Mouse (Mus musculus) limb, embryonic 15.5 days (tissue): ENCODE data around the gene Foxp1. TPM values are rescaled to one million over a fixed set of nuclear protein-coding genes. Genes with fewer than 3 reads are reported as not detected.
A peak's percentile ranks its signal among the peaks of the same experiment; 100 is the strongest.

Experiments
- ATAC-seq: fragments of 200-750 bp; cut with Nextera tagmentation; 2 replicates; pipeline ENCODE4 v1.8.0; 2017; ENCODE audit warnings: low read depth, moderate TSS enrichment; ENCODE audit not compliant: insufficient number of reproducible peaks, low FRiP score, low TSS enrichment
- H3K27ac ChIP-seq: fragments of 300-500 bp; sonication (generic); 2 replicates; pipeline ENCODE4 v1.5.1; 2015; ENCODE audit warnings: moderate library complexity, mild to moderate bottlenecking, inconsistent platforms
- H3K27me3 ChIP-seq: fragments of 300-500 bp; sonication (generic); 2 replicates; pipeline ENCODE4 v1.6.1; 2015; ENCODE audit warnings: inconsistent platforms
- H3K36me3 ChIP-seq: fragments of 300-500 bp; sonication (generic); 2 replicates; pipeline ENCODE4 v1.6.1; 2015; ENCODE audit warnings: inconsistent platforms
- H3K4me1 ChIP-seq: fragments of 300-500 bp; sonication (generic); 2 replicates; pipeline ENCODE4 v1.6.1; 2015; ENCODE audit warnings: inconsistent platforms
- H3K4me2 ChIP-seq: fragments of 300-500 bp; sonication (generic); 2 replicates; pipeline ENCODE4 v1.6.1; 2015; ENCODE audit warnings: mild to moderate bottlenecking, inconsistent platforms
- H3K4me3 ChIP-seq: fragments of 300-500 bp; sonication (generic); 2 replicates; pipeline ENCODE4 v1.5.1; 2015; ENCODE audit warnings: mild to moderate bottlenecking, inconsistent platforms
- H3K9ac ChIP-seq: fragments of 300-500 bp; sonication (generic); 2 replicates; pipeline ENCODE4 v1.6.1; 2015; ENCODE audit warnings: inconsistent platforms
- H3K9me3 ChIP-seq: fragments of 300-500 bp; sonication (generic); 2 replicates; pipeline ENCODE4 v1.6.1; 2016; ENCODE audit warnings: inconsistent platforms
- WGBS: fragments of 180-500 bp; shearing (Covaris S2); methylation state at CpG from one replicate; pipeline ENCODE4 v1.1.7; 2015; 5-methylcytosine and 5-hydroxymethylcytosine counted together
- polyA plus RNA-seq: library from polyadenylated mRNA; unstranded; fragments of >200 nt; fragmentation: Nextera tagmentation; extraction: Ambion mirVana; gene quantifications from 2 replicates; pipeline ENCODE4 v1.2.1, GENCODE M21; 2015

Foxp1 gene
- polyA plus RNA-seq, 1 experiment from 2014 or later = 142 TPM

DNA sequence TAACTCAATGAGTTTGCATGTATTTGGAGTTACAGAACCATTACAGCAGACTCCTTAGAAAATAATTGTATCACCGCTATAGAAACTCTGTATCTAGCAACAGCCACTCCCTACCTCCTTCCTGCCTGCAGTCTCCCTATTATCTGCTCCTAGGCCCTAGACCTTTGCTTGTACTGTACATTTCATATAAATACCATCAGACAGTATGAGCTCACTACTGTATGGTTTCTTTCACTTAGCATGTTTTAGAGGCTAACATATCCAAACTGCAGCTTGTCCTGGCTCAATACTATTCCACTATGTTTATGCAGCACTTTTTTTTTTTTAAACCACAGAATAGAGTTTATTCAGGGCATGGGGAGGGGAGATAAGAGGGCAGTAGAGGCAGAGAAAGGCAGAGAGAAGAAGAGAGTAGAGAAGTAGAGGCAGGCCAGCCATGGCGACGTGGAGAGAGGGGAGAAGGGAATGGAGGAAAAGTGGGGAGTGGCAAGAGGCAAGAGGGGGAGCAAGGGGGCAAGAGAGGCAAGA lies 539.1 kb downstream of the Foxp1 start:
- 94% methylated on average over 3 of the region's 3 CpGs for WGBS

DNA sequence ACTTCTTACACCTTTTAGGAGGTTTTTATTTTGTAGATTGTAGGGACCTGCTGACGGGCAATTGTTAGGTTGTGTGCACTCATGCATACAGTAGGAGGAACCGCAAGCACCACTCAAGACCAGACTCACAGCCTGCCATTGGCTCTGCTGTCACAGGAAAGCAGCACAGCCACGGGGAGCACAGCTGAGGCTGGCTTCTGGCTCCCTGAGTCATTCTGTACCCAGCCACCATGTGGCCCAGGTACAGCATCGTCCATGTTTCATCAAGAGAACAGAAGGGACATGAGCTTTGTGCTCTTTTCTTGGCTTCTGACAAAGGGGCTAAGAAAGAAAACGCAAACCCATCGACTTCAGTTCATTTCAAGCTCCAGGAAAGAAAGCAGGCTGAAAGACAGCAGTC lies 541.3 kb downstream of the Foxp1 start:
- WGBS = 80% methylated on average over 6 of the region's 6 CpGs

More for the DNA sequence above, 539.1 kb downstream of the Foxp1 start:
- ATAC-seq = no peak
- Histone ChIP-seq H3K9ac (no peak overlapping the region), H3K4me2 (no peak overlapping the region), H3K36me3 (no peaks in the 10 kb centered on the region; the same call in none of the 2 replicates), H3K27me3 (no peaks in the 10 kb centered on the region), H3K27ac (no peak overlapping the region), H3K4me1 (no peaks in the 10 kb centered on the region), H3K9me3 (no peaks in the 10 kb centered on the region), H3K4me3 (no peak overlapping the region)

GRCm38 (mm10) chr6:98980432-98980831 lies 542.1 kb downstream of the Foxp1 start:
- H3K4me1 ChIP-seq = no peaks in the 10 kb centered on the region
- H3K9me3 ChIP-seq = no peaks in the 10 kb centered on the region
- H3K27me3 ChIP-seq = no peaks in the 10 kb centered on the region
- H3K9ac ChIP-seq = no peak overlapping the region
- H3K27ac ChIP-seq = no peak overlapping the region
- no peak overlapping the region for H3K4me2 ChIP-seq
- peaks cover 28% of the 10 kb centered on the region for H3K36me3 ChIP-seq
- H3K4me3 ChIP-seq = no peak overlapping the region
- WGBS = 92% methylated on average over 7 of the region's 7 CpGs
- no peak for ATAC-seq

More for the DNA sequence above, 541.3 kb downstream of the Foxp1 start:
- Histone ChIP-seq H3K27me3 (no peaks in the 10 kb centered on the region), H3K9ac (no peak overlapping the region), H3K4me3 (no peak overlapping the region), H3K27ac (0 out of 2 replicates have a peak overlapping the region, but pooled peaks have one; percentile 22), H3K4me2 (no peak overlapping the region), H3K4me1 (no peaks in the 10 kb centered on the region), H3K36me3 (peaks cover 19% of the 10 kb centered on the region), H3K9me3 (no peaks in the 10 kb centered on the region)
- no peak for ATAC-seq

GRCm38 (mm10) chr6:98980001-98980400 lies 542.5 kb downstream of the Foxp1 start:
- H3K4me1 ChIP-seq = no peaks in the 10 kb centered on the region
- ATAC-seq = no peak
- H3K4me2 ChIP-seq = no peak overlapping the region
- H3K36me3 ChIP-seq = peaks cover 32% of the 10 kb centered on the region
- no peaks in the 10 kb centered on the region for H3K9me3 ChIP-seq
- WGBS = 91% methylated on average over 7 of the region's 7 CpGs
- H3K4me3 ChIP-seq = no peak overlapping the region
- H3K9ac ChIP-seq = no peak overlapping the region
- no peaks in the 10 kb centered on the region for H3K27me3 ChIP-seq
- no peak overlapping the region for H3K27ac ChIP-seq

DNA sequence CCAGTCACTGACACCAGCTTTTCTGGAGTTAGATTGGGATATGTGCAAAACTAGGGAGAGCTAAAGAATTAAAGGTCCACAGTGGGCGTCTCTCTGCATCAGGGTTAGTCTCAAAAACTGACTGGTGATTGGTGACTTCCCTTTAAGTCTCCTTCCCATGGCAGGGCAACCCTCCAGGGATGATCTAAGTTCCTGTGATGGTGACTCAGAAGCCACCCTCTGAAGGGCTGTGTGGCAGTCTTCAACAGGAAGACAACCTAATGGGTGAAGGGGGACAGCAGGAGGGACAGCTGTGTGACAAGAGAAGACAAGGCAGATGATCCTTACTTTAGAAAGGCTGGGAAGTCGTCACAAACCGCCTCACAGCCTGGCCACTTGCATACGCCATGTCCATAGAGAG lies 544.7 kb downstream of the Foxp1 start:
- H3K27ac ChIP-seq = no peak overlapping the region
- no peaks in the 10 kb centered on the region for H3K27me3 ChIP-seq
- no peaks in the 10 kb centered on the region for H3K9me3 ChIP-seq
- H3K36me3 ChIP-seq = peaks cover 47% of the 10 kb centered on the region
- H3K4me2 ChIP-seq = no peak overlapping the region
- 93% methylated on average over 4 of the region's 4 CpGs for WGBS
- H3K4me3 ChIP-seq = no peak overlapping the region
- no peak overlapping the region for H3K9ac ChIP-seq
- no peaks in the 10 kb centered on the region for H3K4me1 ChIP-seq
- ATAC-seq = no peak

GRCm38 (mm10) chr6:98975918-98976317 lies 546.6 kb downstream of the Foxp1 start:
- Histone ChIP-seq H3K36me3 (peaks cover 47% of the 10 kb centered on the region), H3K9ac (no peak overlapping the region), H3K27ac (no peak overlapping the region), H3K4me2 (no peak overlapping the region), H3K4me1 (peaks cover 10% of the 10 kb centered on the region), H3K9me3 (no peaks in the 10 kb centered on the region), H3K27me3 (no peaks in the 10 kb centered on the region), H3K4me3 (no peak overlapping the region)
- 86% methylated on average over 6 of the region's 6 CpGs for WGBS
- no peak for ATAC-seq

DNA sequence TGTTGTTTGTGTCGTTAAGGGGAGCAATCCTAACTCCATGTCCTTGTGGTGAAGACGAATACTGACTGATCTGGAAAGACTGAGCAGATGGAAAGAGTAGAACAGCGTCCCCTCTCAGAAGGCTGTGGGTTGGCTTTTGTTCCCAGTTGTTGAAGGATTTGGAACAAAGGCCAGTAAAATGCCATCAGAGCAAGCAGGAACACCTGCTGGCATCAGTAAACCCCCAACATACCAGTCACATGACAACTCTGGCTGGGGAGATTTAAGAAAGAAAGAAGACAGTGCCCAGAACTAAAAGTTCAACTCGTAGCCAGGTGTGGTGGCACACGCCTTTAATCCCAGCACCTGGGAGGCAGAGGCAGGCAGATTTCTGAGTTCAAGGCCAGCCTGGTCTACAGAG lies 549.1 kb downstream of the Foxp1 start:
- no peak overlapping the region for H3K4me3 ChIP-seq
- no peaks in the 10 kb centered on the region for H3K9me3 ChIP-seq
- H3K4me2 ChIP-seq = no peak overlapping the region
- H3K27ac ChIP-seq = no peak overlapping the region; the same call in 1 of the 2 replicates
- 76% methylated on average over 5 of the region's 5 CpGs for WGBS
- ATAC-seq = no peak
- H3K4me1 ChIP-seq = peaks cover 15% of the 10 kb centered on the region
- no peaks in the 10 kb centered on the region for H3K27me3 ChIP-seq
- H3K9ac ChIP-seq = no peak overlapping the region
- H3K36me3 ChIP-seq = peaks cover 50% of the 10 kb centered on the region

GRCm38 (mm10) chr6:98972404-98972803 lies 550.1 kb downstream of the Foxp1 start:
- Histone ChIP-seq H3K4me3 (no peak overlapping the region), H3K36me3 (peaks cover 42% of the 10 kb centered on the region), H3K4me1 (peaks cover 15% of the 10 kb centered on the region), H3K4me2 (no peak overlapping the region), H3K27ac (peak overlapping the region; percentile 67), H3K9ac (no peak overlapping the region), H3K9me3 (no peaks in the 10 kb centered on the region), H3K27me3 (no peaks in the 10 kb centered on the region)
- 41% methylated on average over 7 of the region's 7 CpGs for WGBS
- no peak for ATAC-seq

GRCm38 (mm10) chr6:98959333-98959732 lies 563.2 kb downstream of the Foxp1 start:
- 87% methylated on average over 6 of the region's 6 CpGs for WGBS
- Histone ChIP-seq H3K27ac (no peak overlapping the region), H3K9me3 (no peaks in the 10 kb centered on the region), H3K9ac (no peak overlapping the region), H3K36me3 (no peaks in the 10 kb centered on the region), H3K4me3 (no peak overlapping the region), H3K27me3 (no peaks in the 10 kb centered on the region), H3K4me1 (peaks cover 2% of the 10 kb centered on the region; the same call in 1 of the 2 replicates), H3K4me2 (no peak overlapping the region)
- no peak for ATAC-seq

DNA sequence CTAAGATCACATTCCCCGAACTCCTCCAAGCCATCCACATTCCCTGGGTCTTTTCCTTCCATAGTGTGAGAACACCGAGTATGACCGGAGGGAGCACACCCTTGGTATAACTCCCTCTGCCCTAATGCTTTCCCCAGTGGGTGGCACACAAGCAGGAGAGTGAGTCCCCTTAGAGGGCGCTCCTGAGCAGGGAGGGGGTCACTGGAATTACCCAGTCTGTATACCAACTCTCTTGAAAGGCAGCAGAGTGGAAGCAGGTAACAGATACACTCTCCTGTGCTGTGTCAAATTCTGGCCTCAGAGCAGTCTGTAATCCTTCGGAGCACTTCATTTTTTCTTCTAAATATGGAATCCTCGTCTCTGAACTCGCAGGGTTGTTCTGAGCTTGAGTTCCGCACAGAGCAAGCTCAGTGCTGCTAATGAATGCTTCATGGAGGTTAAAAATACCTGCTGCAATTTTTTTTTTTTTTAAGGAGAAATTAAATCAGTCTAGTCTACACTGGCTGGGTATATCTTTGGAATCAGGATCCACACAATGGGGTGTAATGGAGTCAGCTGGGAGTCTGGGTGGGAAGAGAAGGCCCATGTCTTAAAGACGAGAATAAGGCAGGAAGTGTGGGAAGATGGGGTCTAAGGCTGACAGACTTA lies 565.9 kb downstream of the Foxp1 start:
- Histone ChIP-seq H3K27ac (no peak overlapping the region), H3K9ac (no peak overlapping the region), H3K4me3 (no peak overlapping the region), H3K9me3 (no peaks in the 10 kb centered on the region), H3K4me2 (no peak overlapping the region), H3K36me3 (peaks cover 11% of the 10 kb centered on the region; the same call in 1 of the 2 replicates), H3K27me3 (no peaks in the 10 kb centered on the region), H3K4me1 (no peaks in the 10 kb centered on the region)
- 82% methylated on average over 9 of the region's 9 CpGs for WGBS
- no peak for ATAC-seq

- no peak overlapping the region for H3K4me3 ChIP-seq
- peaks cover 3% of the 10 kb centered on the region; the same call in 1 of the 2 replicates for H3K4me1 ChIP-seq
- no peaks in the 10 kb centered on the region for H3K27me3 ChIP-seq
- no peak overlapping the region for H3K9ac ChIP-seq
- no peak overlapping the region for H3K27ac ChIP-seq
- no peak for ATAC-seq
- H3K4me2 ChIP-seq = no peak overlapping the region
- H3K36me3 ChIP-seq = peaks cover 11% of the 10 kb centered on the region; the same call in 1 of the 2 replicates
- WGBS = 65% methylated on average over 6 of the region's 6 CpGs
- H3K9me3 ChIP-seq = no peaks in the 10 kb centered on the region
Observed at GRCm38 (mm10) chr6:98955706-98956105, 566.8 kb downstream of the Foxp1 start.

DNA sequence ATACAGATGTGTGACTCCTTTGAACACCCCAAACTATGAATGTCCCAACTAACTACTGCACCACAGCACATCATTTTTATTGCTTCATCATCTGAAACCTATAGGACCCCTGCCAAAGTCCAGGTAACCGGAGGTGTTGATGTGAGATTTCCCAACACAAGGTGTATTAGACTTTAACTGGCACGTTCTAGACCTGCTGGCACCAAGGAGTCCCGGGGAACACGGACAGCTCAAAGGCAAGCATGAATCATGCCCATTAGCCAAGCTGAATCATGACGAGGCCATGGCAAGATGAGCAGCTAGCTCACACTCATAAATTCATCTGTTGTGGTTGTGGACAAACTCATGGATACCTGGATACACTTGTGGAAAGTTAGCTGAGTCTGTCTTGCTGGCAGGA lies 568.1 kb downstream of the Foxp1 start:
- H3K4me1 ChIP-seq = peaks cover 13% of the 10 kb centered on the region
- H3K4me2 ChIP-seq = no peak overlapping the region
- no peak overlapping the region for H3K9ac ChIP-seq
- no peak overlapping the region for H3K4me3 ChIP-seq
- no peak overlapping the region for H3K27ac ChIP-seq
- peaks cover 11% of the 10 kb centered on the region; the same call in 1 of the 2 replicates for H3K36me3 ChIP-seq
- no peaks in the 10 kb centered on the region for H3K27me3 ChIP-seq
- WGBS = 86% methylated on average over 5 of the region's 5 CpGs
- no peak for ATAC-seq
- H3K9me3 ChIP-seq = no peaks in the 10 kb centered on the region
